Mouse (Mus musculus) liver, embryonic 14.5 days (tissue): ENCODE measurements around the gene Dclre1b.

Source experiments
- CTCF ChIP-seq: IDR thresholded peaks from 2 replicates; pipeline ENCODE4 v1.5.1; 2016; ENCODE audit warnings: antibody characterized with exemption, low read depth, control low read depth
- EP300 ChIP-seq: IDR thresholded peaks from 2 replicates; pipeline ENCODE4 v1.6.1; 2016; ENCODE audit warnings: antibody characterized with exemption, low read depth

- no peak for TF ChIP-seq CTCF
- peak; percentile 27; the same call in 1 of the 2 replicates for TF ChIP-seq EP300
These were observed 7.4 kb downstream of the Dclre1b start for GRCm38 (mm10) chr3:103801631-103802531.
